Mouse (Mus musculus) ES-Bruce4 (cell line): ENCODE data around the gene Mpig6b.

ENCODE experiments used
- CTCF ChIP-seq: IDR thresholded peaks from one replicate; pipeline ENCODE4 v1.8.1; 2011; ENCODE audit warnings: low read depth, low read length
- EP300 ChIP-seq: IDR thresholded peaks from 2 replicates; pipeline ENCODE4 v1.6.1; 2011; ENCODE audit warnings: low read depth, low read length; ENCODE audit not compliant: insufficient read depth

- TF ChIP-seq CTCF (no peak), EP300 (no peak)
Observed at GRCm38 (mm10) chr17:35085208-35085865, 19.4 kb upstream of the Mpig6b start, which contains the start of gene Ly6g6f.
